Comparison of ENCODE assay signal across 9 mouse cellular contexts in the genomic region with DNA sequence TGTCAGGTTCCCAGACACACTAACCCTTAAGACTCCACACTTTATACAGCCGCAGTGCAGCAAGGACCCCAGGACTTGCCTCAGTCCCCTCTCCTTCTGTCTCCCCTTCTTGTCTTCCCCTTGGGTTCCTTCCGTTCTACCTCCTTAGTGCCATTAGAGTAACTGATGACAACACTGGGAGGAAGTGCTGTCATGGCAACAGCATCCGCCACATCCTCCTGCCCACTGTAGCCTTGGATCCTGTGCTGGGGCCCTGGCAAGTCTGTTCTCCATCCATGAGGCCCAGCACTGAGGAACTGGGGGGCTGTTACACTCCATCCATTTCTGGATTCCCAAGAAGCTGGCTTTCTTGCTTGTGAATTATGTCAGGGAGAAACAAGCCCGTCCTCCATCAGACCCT. TPM values are rescaled to one million over a fixed set of nuclear protein-coding genes. Genes with fewer than 3 reads are reported as not detected.
DNase-seq lines count a peak whose midpoint lies in the region; ATAC-seq and TF ChIP-seq lines count a peak whose summit lies in the region.
"Had no signal": no experiment of that assay in that cellular context is flagged by ENCODE, and none has a peak within 500 bp of the region (broad histone marks: within the 10 kb centered on the region; RNA-seq: fewer than 3 reads in every experiment).

No protein-coding gene starts in this region.

- no peaks in the 10 kb centered on the region for H3K9me3 ChIP-seq in liver, embryonic 11.5 days (ENCODE audit: control insufficient read depth, low read length)
- no peaks in the 10 kb centered on the region for H3K9me3 ChIP-seq in CH12.LX (replicated peaks; ENCODE audit: low read length)

- no peak for ATAC-seq in liver, embryonic 11.5 days (replicated peaks; ENCODE audit: low FRiP score)
- ATAC-seq in hematopoietic stem cell, adult 5-6 weeks (replicated peaks in 1 of 2; ENCODE audit: insufficient read depth in 1 of 2, low FRiP score in 2 of 2, low TSS enrichment in 1 of 2, low read depth in 1 of 2, poor library complexity in 2 of 2, severe bottlenecking in 2 of 2) = peak; percentile 74 to 77
- ATAC-seq: forebrain, embryonic 14.5 days had no signal

- no peak overlapping the region for H3K27ac ChIP-seq in liver, embryonic 11.5 days (ENCODE audit: low read depth, low read length)
- no peak overlapping the region for H3K27ac ChIP-seq in CH12.LX (ENCODE audit: insufficient read depth, low read depth)
- no peak overlapping the region for H3K27ac ChIP-seq in small intestine, adult 2 months (ENCODE audit: insufficient read depth, low read depth, low read length)

- H3K9ac ChIP-seq in liver, embryonic 11.5 days (ENCODE audit: low read depth, low read length) = no peak overlapping the region
- peak overlapping the region; percentile 59; the same call in 1 of the 2 replicates for H3K9ac ChIP-seq in CH12.LX (ENCODE audit: insufficient read depth, low read depth)

- TF ChIP-seq CTCF in CH12.LX (conservative IDR thresholded peaks at IDR 0.05 in 1 of 2, IDR thresholded peaks at IDR 0.05 in 1 of 2; ENCODE audit: low read depth in 2 of 2, low read length in 2 of 2) = no peak
- TF ChIP-seq CTCF in small intestine, adult 2 months (IDR thresholded peaks at IDR 0.05; ENCODE audit: extremely low read depth, insufficient read length, insufficient replicate concordance, low read depth, low read length) = no peak

- H3K4me1 ChIP-seq in liver, embryonic 11.5 days (replicated peaks; ENCODE audit: control insufficient read depth, insufficient read depth, low read length) = peaks cover 25% of the 10 kb centered on the region
- peaks cover 8 to 24% of the 10 kb centered on the region in 2 experiments; a peak in 3 of 4 replicates for H3K4me1 ChIP-seq in CH12.LX (ENCODE audit: control insufficient read depth in 1 of 2, insufficient read depth in 2 of 2)
- H3K4me1 ChIP-seq in small intestine, adult 2 months (ENCODE audit: control insufficient read depth, insufficient read depth, insufficient read length, low read length) = peaks cover 9% of the 10 kb centered on the region; the same call in 1 of the 2 replicates

- TF ChIP-seq POLR2A in CH12.LX (IDR thresholded peaks at IDR 0.05; ENCODE audit: low read depth, low read length) = no peak
- no peak for TF ChIP-seq POLR2A in small intestine, adult 2 months (IDR thresholded peaks at IDR 0.05; ENCODE audit: low read depth, low read length)

- H3K4me3 ChIP-seq in liver, embryonic 11.5 days (ENCODE audit: low read depth, low read length) = peak overlapping the region; percentile 15; the same call in 1 of the 2 replicates
- H3K4me3 ChIP-seq in CH12.LX (replicated peaks in 1 of 3; ENCODE audit: low read depth in 2 of 3, low read length in 2 of 3, poor library complexity in 1 of 3) = peak overlapping the region; percentile 68 to 88 (median 77)
- H3K4me3 ChIP-seq in small intestine, adult 2 months (ENCODE audit: low read depth, low read length) = peak overlapping the region; percentile 53

- in situ Hi-C loops in CH12.LX (cut with MboI; ENCODE audit: low pct_ligation_motif_present, low pct_unique_long_range_greater_than_20kb, low sequenced_read_pairs) = no loop called here

- peaks cover 42% of the 10 kb centered on the region for H3K27me3 ChIP-seq in liver, embryonic 11.5 days (replicated peaks; ENCODE audit: control insufficient read depth, insufficient read depth, low read length)
- no peaks in the 10 kb centered on the region for H3K27me3 ChIP-seq in CH12.LX (replicated peaks)
- peaks cover 36% of the 10 kb centered on the region for H3K27me3 ChIP-seq in small intestine, adult 2 months (ENCODE audit: control insufficient read depth, insufficient read depth, low read length)

- TF ChIP-seq EP300 in CH12.LX (IDR thresholded peaks at IDR 0.05; ENCODE audit: low read length) = no peak

- peak overlapping the region; percentile 56 for H3K4me2 ChIP-seq in liver, embryonic 11.5 days
- peak overlapping the region; percentile 59 for H3K4me2 ChIP-seq in CH12.LX (ENCODE audit: insufficient read depth, low read depth, poor library complexity, severe bottlenecking)

- dilution Hi-C loops in CH12.LX (cut with MboI; ENCODE audit: extremely low pct_ligation_motif_present, extremely low pct_unique_long_range_greater_than_20kb, low sequenced_read_pairs) = no loop called here

- 42% methylated on average over 4 of the region's 4 CpGs for WGBS in liver, embryonic 11.5 days
- 39% methylated on average over 4 of the region's 4 CpGs for WGBS in small intestine, adult 2 months

- no peak for TF ChIP-seq RAD21 in CH12.LX (IDR thresholded peaks at IDR 0.05; ENCODE audit: low read depth, low read length)

- H3K36me3 ChIP-seq in liver, embryonic 11.5 days (ENCODE audit: control insufficient read depth, insufficient read depth, low read length) = no peaks in the 10 kb centered on the region
- peaks cover 16 to 35% of the 10 kb centered on the region in 2 experiments for H3K36me3 ChIP-seq in CH12.LX (replicated peaks in 1 of 2; ENCODE audit: control insufficient read depth in 1 of 2, insufficient read depth in 1 of 2, low read length in 1 of 2)
- H3K36me3 ChIP-seq in small intestine, adult 2 months (ENCODE audit: control insufficient read depth, insufficient read depth, low read length) = no peaks in the 10 kb centered on the region

- peaks cover 9% of the 10 kb centered on the region for H3K79me2 ChIP-seq in CH12.LX (replicated peaks; ENCODE audit: control insufficient read depth, extremely low read depth, insufficient read depth, poor library complexity, severe bottlenecking)

- DNase-seq in liver, embryonic 11.5 days (ENCODE audit: low spot score) = no peak
- DNase-seq in liver (no peak), CH12.LX (ENCODE audit: extremely low read depth) (peak; percentile 76)
- no peak for DNase-seq in kidney, postnatal 36 days
- DNase-seq in embryo, embryonic 11 days = no peak
- DNase-seq: cerebellum, postnatal 36 days had no signal

TF ChIP-seq in CH12.LX, 34 proteins besides CTCF, POLR2A, EP300 and RAD21:
- no peak for TF ChIP-seq E2F4 (IDR thresholded peaks at IDR 0.05; ENCODE audit: insufficient replicate concordance, low read depth, low read length)
- TF ChIP-seq JUND (conservative IDR thresholded peaks at IDR 0.05; ENCODE audit: low read depth, low read length) = no peak
- no peak for TF ChIP-seq IRF4 (IDR thresholded peaks at IDR 0.05; ENCODE audit: low read depth, low read length)
- no peak; the same call in 1 of the 2 replicates for TF ChIP-seq SIN3A (IDR thresholded peaks at IDR 0.05; ENCODE audit: low read length)
- TF ChIP-seq POLR2AphosphoS2 (IDR thresholded peaks at IDR 0.05; ENCODE audit: low read depth, low read length) = no peak
- TF ChIP-seq ZC3H11A (IDR thresholded peaks at IDR 0.05; ENCODE audit: low read depth, low read length) = no peak
- no peak for TF ChIP-seq UBTF (IDR thresholded peaks at IDR 0.05; ENCODE audit: low read depth, low read length)
- no peak for TF ChIP-seq ETS1 (conservative IDR thresholded peaks at IDR 0.05; ENCODE audit: low read depth, low read length)
- no peak for TF ChIP-seq SMC3 (IDR thresholded peaks at IDR 0.05; ENCODE audit: low read depth, low read length)
- TF ChIP-seq TBP (conservative IDR thresholded peaks at IDR 0.05; ENCODE audit: low read depth, low read length) = no peak
- TF ChIP-seq USF2 (conservative IDR thresholded peaks at IDR 0.05; ENCODE audit: low read depth, low read length) = no peak
- TF ChIP-seq MAX (IDR thresholded peaks at IDR 0.05; ENCODE audit: low read length) = no peak
- no peak for TF ChIP-seq USF1 (IDR thresholded peaks at IDR 0.05; ENCODE audit: low read depth, low read length)
- no peak for TF ChIP-seq MAFK (IDR thresholded peaks at IDR 0.05; ENCODE audit: insufficient replicate concordance, low read length)
- TF ChIP-seq TCF12 (IDR thresholded peaks at IDR 0.05; ENCODE audit: low read depth, low read length) = no peak; the same call in 1 of the 2 replicates
- no peak for TF ChIP-seq HCFC1 (IDR thresholded peaks at IDR 0.05; ENCODE audit: low read depth, low read length)
- TF ChIP-seq ZNF384 (IDR thresholded peaks at IDR 0.05; ENCODE audit: low read depth, low read length) = no peak

RNA-seq across cellular contexts. Expression of a gene that starts 1.0 kb away (rescaled TPM):
- 2.2 and 2.3 TPM in 2 replicates for polyA plus RNA-seq in liver, embryonic 11.5 days (2014; fragmentation: Nextera tagmentation; extraction: Ambion mirVana)
- total RNA-seq in CH12.LX (2012; rRNA removed) = 43.5 and 46.0 TPM in 2 replicates
- 24.8 and 27.8 TPM in 2 replicates for total RNA-seq in CH12.LX (2014; rRNA removed)
- polyA plus RNA-seq in CH12.LX (2012; ENCODE audit: insufficient read length, low read depth) = 26.1 and 27.8 TPM in 2 replicates
- total RNA-seq in hematopoietic stem cell, adult 5-6 weeks (2017) = 59.3 and 89.6 TPM in 2 replicates
- polyA plus RNA-seq in small intestine, adult 2 months (2012; rRNA removed) = 6.1 and 15.6 TPM in 2 replicates

RNA-seq across cellular contexts. Expression of a gene that starts 6.0 kb away (rescaled TPM):
- polyA plus RNA-seq in liver, embryonic 11.5 days (2014; fragmentation: Nextera tagmentation; extraction: Ambion mirVana) = 112 and 121 TPM in 2 replicates
- 81.5 and 85.9 TPM in 2 replicates for total RNA-seq in CH12.LX (2012; rRNA removed)
- 110 and 148 TPM in 2 replicates for total RNA-seq in CH12.LX (2014; rRNA removed)
- 72.8 and 79.9 TPM in 2 replicates for polyA plus RNA-seq in CH12.LX (2012; ENCODE audit: insufficient read length, low read depth)
- 54.5 and 56.6 TPM in 2 replicates for total RNA-seq in hematopoietic stem cell, adult 5-6 weeks (2017)
- polyA plus RNA-seq in small intestine, adult 2 months (2012; rRNA removed) = 36.1 and 48.9 TPM in 2 replicates

RNA-seq across cellular contexts. Expression of a gene that starts 12.7 kb away (rescaled TPM):
- 1,533 and 1,539 TPM in 2 replicates for polyA plus RNA-seq in liver, embryonic 11.5 days (2014; fragmentation: Nextera tagmentation; extraction: Ambion mirVana)
- 257 and 304 TPM in 2 replicates for total RNA-seq in CH12.LX (2012; rRNA removed)
- total RNA-seq in CH12.LX (2014; rRNA removed) = 799 and 864 TPM in 2 replicates
- polyA plus RNA-seq in CH12.LX (2012; ENCODE audit: insufficient read length, low read depth) = 839 and 921 TPM in 2 replicates
- 483 and 646 TPM in 2 replicates for total RNA-seq in hematopoietic stem cell, adult 5-6 weeks (2017)
- polyA plus RNA-seq in small intestine, adult 2 months (2012; rRNA removed) = 57.6 and 108 TPM in 2 replicates

RNA-seq across cellular contexts. Expression of a gene that starts 16.1 kb away (rescaled TPM):
- polyA plus RNA-seq in liver, embryonic 11.5 days (2014; fragmentation: Nextera tagmentation; extraction: Ambion mirVana) = 0.38 TPM in 2 replicates
- total RNA-seq in CH12.LX (2012; rRNA removed) (3.4 and 3.6 TPM in 2 replicates), CH12.LX (2014; rRNA removed) (0.58 and 0.68 TPM in 2 replicates)
- 0.97 and 1.0 TPM in 2 replicates for polyA plus RNA-seq in CH12.LX (2012; ENCODE audit: insufficient read length, low read depth)
- 0.89 and 2.2 TPM in 2 replicates for total RNA-seq in hematopoietic stem cell, adult 5-6 weeks (2017)
- 1.9 and 6.9 TPM in 2 replicates for polyA plus RNA-seq in small intestine, adult 2 months (2012; rRNA removed)

RNA-seq across cellular contexts. Expression of a gene that starts 28.0 kb away (rescaled TPM):
- not detected in 2 replicates for polyA plus RNA-seq in liver, embryonic 11.5 days (2014; fragmentation: Nextera tagmentation; extraction: Ambion mirVana)
- total RNA-seq in CH12.LX (2012; rRNA removed) (0.34 and 0.42 TPM in 2 replicates), CH12.LX (2014; rRNA removed) (0.32 TPM in 2 replicates)
- polyA plus RNA-seq in CH12.LX (2012; ENCODE audit: insufficient read length, low read depth) = 0.89 and 1.4 TPM in 2 replicates
- 0.25 TPM in 1 of 2 replicates, not detected in the other for total RNA-seq in hematopoietic stem cell, adult 5-6 weeks (2017)
- polyA plus RNA-seq in small intestine, adult 2 months (2012; rRNA removed) = 0.22 and 0.29 TPM in 2 replicates

Comparison
In these comparisons a context has a peak if more than half of its experiments do, and no peak if none do; other contexts are left out.
1. H3K4me3 ChIP-seq: peak in every context shown above with its lines; median percentile 77 in CH12.LX; 53 in small intestine, adult 2 months; 15 in liver, embryonic 11.5 days.